Mouse (Mus musculus) left cerebral cortex, adult 18-20 months (tissue): ENCODE measurements around the gene Dync1i2. TPM values are rescaled to one million over a fixed set of nuclear protein-coding genes. Genes with fewer than 3 reads are reported as not detected.

Experiments used
- DNase-seq, 2 experiments: peaks; one replicate each; pipeline ENCODE4 v3.0.0; 2021 to 2022; ENCODE audit warnings: low spot score in 2 of 2, mixed read lengths in 1 of 2
- total RNA-seq, 2 experiments: library from RNA; stranded (reverse); gene quantifications; 2 replicates each; pipeline ENCODE4 v1.2.3; 2021

Dync1i2 gene
- total RNA-seq, 2 experiments from 2014 or later, result 124 to 125 TPM

- peak in 1 of 2 experiments; percentile 13 for DNase-seq
Observed at GRCm38 (mm10) chr2:71200485-71200884, 11.0 kb upstream of the Dync1i2 start.

GRCm38 (mm10) chr2:71201886-71202285, 9.6 kb upstream of the Dync1i2 start:
- DNase-seq, result no peak

- DNase-seq, result no peak
Observed at GRCm38 (mm10) chr2:71203819-71204432, 7.6 kb upstream of the Dync1i2 start.

GRCm38 (mm10) chr2:71209041-71209755, 2.3 kb upstream of the Dync1i2 start:
- no peak for DNase-seq

GRCm38 (mm10) chr2:71211096-71211495, 410 bp upstream of the Dync1i2 start:
- DNase-seq, result no peak

GRCm38 (mm10) chr2:71212360-71212726, 837 bp downstream of the Dync1i2 start:
- no peak for DNase-seq

GRCm38 (mm10) chr2:71221020-71221419, 9.5 kb downstream of the Dync1i2 start:
- no peak for DNase-seq

- no peak for DNase-seq
Observed at GRCm38 (mm10) chr2:71227398-71227797, 15.9 kb downstream of the Dync1i2 start.

GRCm38 (mm10) chr2:71229603-71230002, 18.1 kb downstream of the Dync1i2 start:
- DNase-seq, result no peak

GRCm38 (mm10) chr2:71231951-71232350, 20.4 kb downstream of the Dync1i2 start:
- no peak for DNase-seq

GRCm38 (mm10) chr2:71232976-71233375, 21.5 kb downstream of the Dync1i2 start:
- DNase-seq, result no peak

- no peak for DNase-seq
Observed at GRCm38 (mm10) chr2:71235420-71235819, 23.9 kb downstream of the Dync1i2 start.

- DNase-seq, result no peak
Observed at GRCm38 (mm10) chr2:71236009-71236408, 24.5 kb downstream of the Dync1i2 start.

GRCm38 (mm10) chr2:71241505-71241904, 30.0 kb downstream of the Dync1i2 start:
- DNase-seq, result no peak

GRCm38 (mm10) chr2:71242180-71242579, 30.7 kb downstream of the Dync1i2 start:
- DNase-seq, result no peak

GRCm38 (mm10) chr2:71243058-71243672, 31.7 kb downstream of the Dync1i2 start:
- DNase-seq, result no peak

- DNase-seq, result no peak
Observed at GRCm38 (mm10) chr2:71244807-71245206, 33.3 kb downstream of the Dync1i2 start.

GRCm38 (mm10) chr2:71245416-71245815, 33.9 kb downstream of the Dync1i2 start:
- DNase-seq, result peak; percentile 33 to 44

- DNase-seq, result no peak
Observed at GRCm38 (mm10) chr2:71246096-71246495, 34.6 kb downstream of the Dync1i2 start.

- no peak for DNase-seq
Observed at GRCm38 (mm10) chr2:71248071-71248470, 36.6 kb downstream of the Dync1i2 start.

GRCm38 (mm10) chr2:71250841-71251240, 39.3 kb downstream of the Dync1i2 start:
- no peak for DNase-seq

GRCm38 (mm10) chr2:71254836-71255235, 43.3 kb downstream of the Dync1i2 start:
- DNase-seq, result no peak
